Mouse (Mus musculus) neural tube, embryonic 14.5 days (tissue): Measurements from ENCODE around the gene Krtcap3. TPM values are rescaled to one million over a fixed set of nuclear protein-coding genes. Genes with fewer than 3 reads are reported as not detected.
"Not testable (repeated sequence)": the region's sequence is repeated elsewhere in the genome, so short reads cannot be mapped to it uniquely, and the experiment has no call there.

ENCODE experiments used
- ATAC-seq: fragments of 200-750 bp; cut with Nextera tagmentation; 2 replicates; pipeline ENCODE4 v1.8.0; 2017; ENCODE audit warnings: low read depth, mild to moderate bottlenecking, moderate TSS enrichment, moderate library complexity
- H3K27ac ChIP-seq: fragments of 300-500 bp; sonication (generic); 2 replicates; pipeline ENCODE4 v1.5.1; 2014; ENCODE audit warnings: low read depth, mild to moderate bottlenecking, control low read depth, low read length, moderate library complexity, mixed read lengths
- H3K27me3 ChIP-seq: fragments of 300-500 bp; sonication (generic); 2 replicates; pipeline ENCODE4 v1.6.1; 2014; ENCODE audit warnings: low read length; ENCODE audit not compliant: control insufficient read depth, insufficient read depth
- H3K36me3 ChIP-seq: fragments of 300-500 bp; sonication (generic); 2 replicates; pipeline ENCODE4 v1.6.1; 2014; ENCODE audit warnings: low read length, mixed read lengths; ENCODE audit not compliant: control insufficient read depth, insufficient read depth
- H3K4me1 ChIP-seq: fragments of 300-500 bp; sonication (generic); 2 replicates; pipeline ENCODE4 v1.6.1; 2014; ENCODE audit warnings: low read length; ENCODE audit not compliant: control insufficient read depth, insufficient read depth
- H3K4me2 ChIP-seq: fragments of 300-500 bp; sonication (generic); 2 replicates; pipeline ENCODE4 v1.6.1; 2014; ENCODE audit warnings: mild to moderate bottlenecking, low read depth, low read length, control low read depth
- H3K4me3 ChIP-seq: fragments of 300-500 bp; sonication (generic); 2 replicates; pipeline ENCODE4 v1.5.1; 2014; ENCODE audit warnings: low read depth, low read length, control low read depth, mixed read lengths
- H3K9ac ChIP-seq: fragments of 300-500 bp; sonication (generic); replicated peaks from 2 replicates; pipeline ENCODE4 v1.6.1; 2014; ENCODE audit warnings: low read depth, mild to moderate bottlenecking, control low read depth, low read length, mixed read lengths
- H3K9me3 ChIP-seq: fragments of 300-500 bp; sonication (generic); 2 replicates; pipeline ENCODE4 v1.6.1; 2016; ENCODE audit warnings: low read length; ENCODE audit not compliant: control insufficient read depth
- WGBS: fragments of 180-500 bp; shearing (Covaris S2); extraction: QIAGEN DNeasy Blood & Tissue Kit; methylation state at CpG from one replicate; pipeline ENCODE4 v1.1.7; 2014; 5-methylcytosine and 5-hydroxymethylcytosine counted together
- polyA plus RNA-seq: library from polyadenylated mRNA; unstranded; fragments of >200 nt; fragmentation: Nextera tagmentation; extraction: Ambion mirVana; gene quantifications from 2 replicates; pipeline ENCODE4 v1.2.1, GENCODE M21; 2014

Krtcap3 gene
- 2.7 and 3.2 TPM in 2 replicates for polyA plus RNA-seq

- Histone ChIP-seq H3K4me3 (no peak within 1 kb of the TSS), H3K4me2 (0 out of 2 replicates have a peak within 1 kb of the TSS, but pooled peaks have one; percentile 6)
- peak; percentile 52 for ATAC-seq
Observed at GRCm38 (mm10) chr5:31251541-31252101, at the start of gene Krtcap3. Krtcap3 (plus strand) TSS chr5:31251691.

DNA sequence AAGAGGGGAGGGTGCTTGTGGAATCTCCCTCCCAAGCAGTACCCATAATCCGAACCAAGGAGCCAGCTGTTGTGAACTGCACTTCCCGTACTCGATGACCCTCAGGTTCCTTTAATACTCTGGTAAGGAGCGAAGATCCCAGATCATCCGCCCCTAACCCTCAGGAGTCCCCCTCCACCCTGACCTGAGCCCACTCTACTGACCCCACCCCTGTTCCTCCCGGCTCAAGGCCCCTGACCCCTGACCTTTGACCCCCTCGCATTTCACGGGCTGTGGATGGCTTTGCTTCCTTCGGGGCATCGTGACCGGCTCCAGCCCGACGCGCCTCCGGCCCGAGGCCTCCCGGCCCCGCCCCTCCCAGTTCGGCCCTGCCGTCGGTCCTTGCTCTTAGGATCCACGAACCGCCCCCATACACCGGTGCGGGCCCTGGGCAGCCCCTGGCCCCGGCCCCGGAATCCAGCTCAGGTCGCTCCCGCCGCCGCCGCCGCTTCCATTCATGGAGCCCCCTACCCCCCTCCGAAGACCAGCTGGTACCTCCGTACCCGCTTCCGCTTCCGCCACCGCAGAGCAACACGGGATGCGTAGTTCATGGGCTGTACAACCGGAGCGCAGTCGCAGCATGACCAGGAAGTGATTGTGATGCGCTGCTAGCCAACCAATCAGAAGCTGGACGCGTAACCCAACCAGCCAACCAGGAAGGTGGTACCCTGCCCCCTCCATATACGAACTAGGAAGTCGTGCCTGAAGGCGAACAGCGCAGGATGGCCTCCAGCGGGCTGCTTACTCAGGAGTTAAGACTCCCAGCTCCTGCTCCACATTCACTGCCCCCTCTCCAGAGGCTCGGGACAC lies 49.5 kb upstream of the Krtcap3 start, which contains the start of gene Zfp513:
Zfp513 (minus strand) TSS at position 562 of the 849 bp plus-strand sequence.
- Histone ChIP-seq H3K4me2 (peak within 1 kb of the TSS; percentile 84), H3K4me3 (peak within 1 kb of the TSS; percentile 80)
- under 1% methylated on average over 52 of the region's 53 CpGs for WGBS

More at GRCm38 (mm10) chr5:31251541-31252101, at the start of gene Krtcap3:
- no peaks in the 10 kb centered on the region for H3K9me3 ChIP-seq
- H3K4me1 ChIP-seq, result 0 out of 2 replicates have a peak, but pooled peaks cover 3% of the 10 kb centered on the region
- no peak within 1 kb of the TSS for H3K27ac ChIP-seq
- H3K36me3 ChIP-seq, result peaks cover 66% of the 10 kb centered on the region
- WGBS, result 15% methylated on average over 37 of the region's 47 CpGs
- H3K27me3 ChIP-seq, result no peaks in the 10 kb centered on the region
- no peak within 1 kb of the TSS for H3K9ac ChIP-seq

DNA sequence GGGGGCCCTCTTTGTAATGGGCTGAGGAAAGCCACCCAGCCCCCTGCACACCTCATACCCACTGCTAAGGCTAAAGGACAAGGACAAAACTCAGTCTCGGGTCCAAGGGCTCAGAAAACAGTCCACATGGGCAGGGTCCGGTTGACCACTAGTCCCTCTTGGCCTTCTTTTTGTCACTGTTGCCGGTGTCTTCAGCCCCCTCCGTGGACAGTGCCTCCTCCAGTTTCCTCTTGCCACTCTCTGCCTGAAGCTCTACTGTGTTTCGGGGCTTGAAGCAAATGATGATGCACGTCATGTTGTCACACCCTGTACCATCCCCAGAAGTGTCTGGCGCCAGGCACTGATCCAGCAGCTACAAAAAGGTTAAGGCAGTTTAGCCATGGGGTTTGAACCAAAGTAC lies 48.6 kb upstream of the Krtcap3 start:
- no peak for ATAC-seq
- 82% methylated on average over 7 of the region's 7 CpGs for WGBS
- Histone ChIP-seq H3K9me3 (peaks cover 5% of the 10 kb centered on the region), H3K27me3 (no peaks in the 10 kb centered on the region), H3K4me2 (peak overlapping the region; percentile 69), H3K36me3 (peaks cover 54% of the 10 kb centered on the region), H3K27ac (0 out of 2 replicates have a peak overlapping the region, but pooled peaks have one; percentile 75), H3K9ac (peak overlapping the region; percentile 84; the same call in 1 of the 2 replicates), H3K4me1 (peaks cover 18% of the 10 kb centered on the region; the same call in 1 of the 2 replicates), H3K4me3 (peak overlapping the region; percentile 80)

More for the DNA sequence above, 49.5 kb upstream of the Krtcap3 start, which contains the start of gene Zfp513:
- peaks cover 5% of the 10 kb centered on the region for H3K9me3 ChIP-seq
- H3K9ac ChIP-seq, result peak within 1 kb of the TSS; percentile 84
- peaks cover 18% of the 10 kb centered on the region; the same call in 1 of the 2 replicates for H3K4me1 ChIP-seq
- ATAC-seq, result peak; percentile 97
- peaks cover 61% of the 10 kb centered on the region for H3K36me3 ChIP-seq
- peak within 1 kb of the TSS; percentile 84 for H3K27ac ChIP-seq
- H3K27me3 ChIP-seq, result no peaks in the 10 kb centered on the region

DNA sequence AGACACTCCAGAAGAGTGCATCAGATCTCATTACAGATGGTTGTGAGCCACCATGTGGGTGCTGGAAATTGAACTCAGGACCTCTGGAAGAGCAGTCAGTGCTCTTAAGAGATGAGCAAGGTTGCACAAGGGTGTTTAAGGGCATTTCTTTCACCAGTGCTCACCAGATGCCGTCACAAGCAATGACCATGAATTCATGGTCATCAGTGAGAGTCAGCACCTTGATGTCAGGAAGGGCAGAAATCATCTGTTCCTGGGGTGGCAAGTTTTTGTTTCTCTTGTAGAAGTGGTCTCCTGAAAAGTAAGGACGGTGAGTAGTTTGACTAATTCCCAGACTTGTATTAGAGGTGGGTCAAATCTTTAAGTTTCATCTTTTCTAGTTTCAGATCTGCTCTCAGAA lies 47.6 kb upstream of the Krtcap3 start:
- WGBS, result 90% methylated on average over 2 of the region's 2 CpGs
- H3K9me3 ChIP-seq, result peaks cover 5% of the 10 kb centered on the region
- no peaks in the 10 kb centered on the region for H3K27me3 ChIP-seq
- H3K4me2 ChIP-seq, result no peak overlapping the region
- H3K27ac ChIP-seq, result no peak overlapping the region
- no peak for ATAC-seq
- H3K9ac ChIP-seq, result no peak overlapping the region
- H3K36me3 ChIP-seq, result peaks cover 45% of the 10 kb centered on the region
- peaks cover 18% of the 10 kb centered on the region; the same call in 1 of the 2 replicates for H3K4me1 ChIP-seq
- no peak overlapping the region for H3K4me3 ChIP-seq

DNA sequence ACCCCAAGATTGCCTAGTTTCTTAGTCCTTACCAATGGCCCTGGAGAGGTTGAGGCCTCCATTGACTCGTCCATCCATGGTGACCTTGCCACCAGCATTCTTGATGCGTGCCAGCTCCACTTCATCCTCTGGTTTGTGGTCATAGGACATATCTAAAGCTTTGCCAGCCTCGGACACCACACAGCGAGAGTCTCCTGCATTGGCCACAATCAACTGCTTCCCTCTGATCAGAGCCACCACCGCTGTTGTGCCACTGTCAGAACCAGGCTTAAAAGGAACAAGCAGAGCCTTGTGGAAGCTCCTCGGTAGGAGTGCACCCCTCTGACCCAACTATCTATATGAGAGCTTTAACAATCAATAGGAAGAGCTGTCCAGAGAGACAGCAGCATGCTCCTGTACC lies 47.1 kb upstream of the Krtcap3 start:
- peaks cover 18% of the 10 kb centered on the region; the same call in 1 of the 2 replicates for H3K4me1 ChIP-seq
- no peaks in the 10 kb centered on the region for H3K27me3 ChIP-seq
- no peak overlapping the region for H3K4me3 ChIP-seq
- H3K4me2 ChIP-seq, result no peak overlapping the region
- peaks cover 5% of the 10 kb centered on the region for H3K9me3 ChIP-seq
- 96% methylated on average over 6 of the region's 6 CpGs for WGBS
- no peak overlapping the region for H3K27ac ChIP-seq
- no peak for ATAC-seq
- peaks cover 39% of the 10 kb centered on the region for H3K36me3 ChIP-seq
- no peak overlapping the region for H3K9ac ChIP-seq

DNA sequence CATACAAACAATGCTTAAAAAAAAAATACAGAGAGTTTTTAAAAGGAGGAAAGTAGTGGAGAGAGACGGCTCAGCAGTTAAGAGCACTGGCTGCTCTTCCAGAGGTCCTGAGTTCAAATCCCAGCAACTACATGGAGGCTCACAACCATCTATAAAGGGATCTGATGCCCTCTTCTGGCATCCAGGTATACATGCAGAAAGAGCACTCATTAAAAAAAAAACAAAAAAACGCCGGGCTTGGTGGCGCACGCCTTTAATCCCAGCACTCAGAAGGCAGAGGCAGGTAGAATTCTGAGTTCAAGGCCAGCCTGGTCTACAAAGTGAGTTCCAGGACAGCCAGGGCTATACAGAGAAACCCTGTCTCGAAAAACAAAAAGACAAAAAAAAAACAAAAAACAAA lies 34.9 kb upstream of the Krtcap3 start:
- not testable (repeated sequence) for H3K4me3 ChIP-seq, H3K27ac ChIP-seq, ATAC-seq, H3K9me3 ChIP-seq, H3K4me2 ChIP-seq, H3K4me1 ChIP-seq, H3K9ac ChIP-seq, H3K36me3 ChIP-seq, H3K27me3 ChIP-seq
- WGBS, result 93% methylated on average over 6 of the region's 6 CpGs

GRCm38 (mm10) chr5:31218294-31218693 lies 33.2 kb upstream of the Krtcap3 start:
- H3K4me3 ChIP-seq, result no peak overlapping the region
- no peaks in the 10 kb centered on the region for H3K9me3 ChIP-seq
- no peak overlapping the region for H3K27ac ChIP-seq
- ATAC-seq, result no peak
- H3K36me3 ChIP-seq, result no peaks in the 10 kb centered on the region
- H3K27me3 ChIP-seq, result no peaks in the 10 kb centered on the region
- 59% methylated on average over 7 of the region's 7 CpGs for WGBS
- peaks cover 7% of the 10 kb centered on the region; the same call in 1 of the 2 replicates for H3K4me1 ChIP-seq
- no peak overlapping the region; the same call in 1 of the 2 replicates for H3K4me2 ChIP-seq
- no peak overlapping the region for H3K9ac ChIP-seq

- Histone ChIP-seq H3K4me3 (peak overlapping the region; percentile 85), H3K4me2 (peak overlapping the region; percentile 42), H3K9ac (no peak overlapping the region), H3K4me1 (peaks cover 7% of the 10 kb centered on the region; the same call in 1 of the 2 replicates), H3K36me3 (no peaks in the 10 kb centered on the region), H3K27me3 (no peaks in the 10 kb centered on the region), H3K9me3 (no peaks in the 10 kb centered on the region), H3K27ac (no peak overlapping the region)
- 5% methylated on average over 2 of the region's 2 CpGs for WGBS
- no peak for ATAC-seq
Observed at GRCm38 (mm10) chr5:31219070-31219469, 32.4 kb upstream of the Krtcap3 start.
